ENCODE assay signal across 8 mouse cellular contexts in genomic region chr2:162999744-163000143, GRCm38 (mm10). TPM values are rescaled to one million over a fixed set of nuclear protein-coding genes. Genes with fewer than 3 reads are reported as not detected.
DNase-seq lines count a peak whose midpoint lies in the region; ATAC-seq and TF ChIP-seq lines count a peak whose summit lies in the region.

No protein-coding gene starts in this region.

- no peak overlapping the region for H3K9ac ChIP-seq in forebrain, embryonic 13.5 days
- H3K9ac ChIP-seq in midbrain, postnatal 0 days (replicated peaks; ENCODE audit: low read length, poor library complexity, severe bottlenecking), result no peak overlapping the region

- H3K27ac ChIP-seq in forebrain, embryonic 10.5 days, result no peak overlapping the region
- H3K27ac ChIP-seq in forebrain, embryonic 13.5 days, result no peak overlapping the region
- H3K27ac ChIP-seq in midbrain, postnatal 0 days (ENCODE audit: low read depth, low read length), result no peak overlapping the region

- no peaks in the 10 kb centered on the region for H3K9me3 ChIP-seq in forebrain, embryonic 10.5 days
- H3K9me3 ChIP-seq in forebrain, embryonic 13.5 days (replicated peaks), result no peaks in the 10 kb centered on the region
- no peaks in the 10 kb centered on the region for H3K9me3 ChIP-seq in midbrain, postnatal 0 days (ENCODE audit: low read length)

- no peak overlapping the region for H3K4me2 ChIP-seq in forebrain, embryonic 13.5 days
- H3K4me2 ChIP-seq in midbrain, postnatal 0 days (ENCODE audit: low read depth, low read length, poor library complexity, severe bottlenecking), result no peak overlapping the region

- no peak overlapping the region for H3K4me3 ChIP-seq in forebrain, embryonic 10.5 days
- H3K4me3 ChIP-seq in forebrain, embryonic 13.5 days, result no peak overlapping the region
- no peak overlapping the region for H3K4me3 ChIP-seq in midbrain, postnatal 0 days (ENCODE audit: low read depth, low read length)

- H3K36me3 ChIP-seq in forebrain, embryonic 10.5 days (replicated peaks), result no peaks in the 10 kb centered on the region
- H3K36me3 ChIP-seq in forebrain, embryonic 13.5 days (ENCODE audit: poor library complexity, severe bottlenecking), result no peaks in the 10 kb centered on the region
- H3K36me3 ChIP-seq in midbrain, postnatal 0 days (ENCODE audit: insufficient read depth, low read length), result no peaks in the 10 kb centered on the region

- peaks cover 6% of the 10 kb centered on the region; the same call in 1 of the 2 replicates for H3K4me1 ChIP-seq in forebrain, embryonic 10.5 days
- H3K4me1 ChIP-seq in forebrain, embryonic 13.5 days, result peaks cover 4% of the 10 kb centered on the region; the same call in 1 of the 2 replicates
- H3K4me1 ChIP-seq in midbrain, postnatal 0 days (ENCODE audit: insufficient read depth, low read length), result no peaks in the 10 kb centered on the region

- H3K27me3 ChIP-seq in forebrain, embryonic 10.5 days (ENCODE audit: poor library complexity, severe bottlenecking), result 0 out of 2 replicates have a peak, but pooled peaks cover 3% of the 10 kb centered on the region
- H3K27me3 ChIP-seq in forebrain, embryonic 13.5 days, result 0 out of 2 replicates have a peak, but pooled peaks cover 4% of the 10 kb centered on the region
- no peaks in the 10 kb centered on the region for H3K27me3 ChIP-seq in midbrain, postnatal 0 days (ENCODE audit: insufficient read depth, low read length)

- DNase-seq in forebrain, embryonic 10.5 days (ENCODE audit: extremely low spot score, low spot score), result peak; percentile 49
- peak; percentile 50 for DNase-seq in left cerebral cortex, postnatal 4 days
- DNase-seq in left cerebral cortex, adult 11 months (ENCODE audit: low spot score), result no peak
- peak; percentile 14 for DNase-seq in T-cell, adult 2 months (ENCODE audit: low spot score)
- peak; percentile 37 for DNase-seq in gastrocnemius, postnatal 14 days
- DNase-seq in midbrain, postnatal 0 days (ENCODE audit: low spot score), result peak; percentile 21
- DNase-seq in right cerebral cortex, postnatal 36 days (ENCODE audit: low spot score in 2 of 2), result no peak

- 37% methylated on average over 3 of the region's 3 CpGs for WGBS in forebrain, embryonic 10.5 days
- 35% methylated on average over 3 of the region's 3 CpGs for WGBS in forebrain, embryonic 13.5 days
- 30% methylated on average over 3 of the region's 3 CpGs for WGBS in midbrain, postnatal 0 days

- ATAC-seq in forebrain, embryonic 13.5 days, result no peak
- ATAC-seq in midbrain, postnatal 0 days (ENCODE audit: low FRiP score), result no peak

- TF ChIP-seq CTCF in midbrain, postnatal 0 days (IDR thresholded peaks at IDR 0.05), result peak; percentile 66

- intact Hi-C loops in left cerebral cortex, postnatal 4 days (cut with DNase I), result no loop called here
- intact Hi-C loops in gastrocnemius, postnatal 14 days (cut with DNase I; ENCODE audit: low total_unique reads), result loop anchor here (5.0 kb wide), 1 partner anchor 77 kb away; no protein-coding TSS in a partner anchor

RNA-seq across cellular contexts. Expression of gene Sgk2, which starts 12.6 kb away (rescaled TPM):
- not detected in 2 replicates for polyA plus RNA-seq in forebrain, embryonic 10.5 days (2016; fragmentation: Nextera tagmentation; extraction: Ambion mirVana)
- not detected in 2 replicates for polyA plus RNA-seq in forebrain, embryonic 13.5 days (2015; fragmentation: Nextera tagmentation; extraction: Ambion mirVana)
- not detected for total RNA-seq in left cerebral cortex, postnatal 4 days (2021)
- not detected for total RNA-seq in gastrocnemius, postnatal 14 days (2021)
- total RNA-seq in midbrain, postnatal 0 days (2014; rRNA removed), result 0.14 TPM in 1 of 2 replicates, not detected in the other
- polyA plus RNA-seq in midbrain, postnatal 0 days (2015; fragmentation: Nextera tagmentation; extraction: Ambion mirVana), result not detected in 2 replicates

RNA-seq across cellular contexts. Expression of gene Ift52, which starts 17.4 kb away (rescaled TPM):
- 50.0 and 52.2 TPM in 2 replicates for polyA plus RNA-seq in forebrain, embryonic 10.5 days (2016; fragmentation: Nextera tagmentation; extraction: Ambion mirVana)
- 44.8 and 48.9 TPM in 2 replicates for polyA plus RNA-seq in forebrain, embryonic 13.5 days (2015; fragmentation: Nextera tagmentation; extraction: Ambion mirVana)
- 10 to 100 TPM; 23.6 to 26.2 TPM for total RNA-seq in left cerebral cortex, postnatal 4 days (2021)
- 10 to 100 TPM; 11.1 to 11.3 TPM for total RNA-seq in gastrocnemius, postnatal 14 days (2021)
- total RNA-seq in midbrain, postnatal 0 days (2014; rRNA removed), result 21.0 and 31.2 TPM in 2 replicates
- polyA plus RNA-seq in midbrain, postnatal 0 days (2015; fragmentation: Nextera tagmentation; extraction: Ambion mirVana), result 29.8 and 32.3 TPM in 2 replicates

RNA-seq across cellular contexts. Expression of gene Mybl2, which starts 54.7 kb away (rescaled TPM):
- 63.7 and 65.1 TPM in 2 replicates for polyA plus RNA-seq in forebrain, embryonic 10.5 days (2016; fragmentation: Nextera tagmentation; extraction: Ambion mirVana)
- polyA plus RNA-seq in forebrain, embryonic 13.5 days (2015; fragmentation: Nextera tagmentation; extraction: Ambion mirVana), result 24.8 and 27.0 TPM in 2 replicates
- 1 to 10 TPM; 4.3 to 5.7 TPM for total RNA-seq in left cerebral cortex, postnatal 4 days (2021)
- total RNA-seq in gastrocnemius, postnatal 14 days (2021), result 1 to 10 TPM; 1.3 to 2.5 TPM
- total RNA-seq in midbrain, postnatal 0 days (2014; rRNA removed), result 1.4 and 2.2 TPM in 2 replicates
- 1.2 and 1.8 TPM in 2 replicates for polyA plus RNA-seq in midbrain, postnatal 0 days (2015; fragmentation: Nextera tagmentation; extraction: Ambion mirVana)

RNA-seq across cellular contexts. Expression of gene L3mbtl1, which starts 56.5 kb away (rescaled TPM):
- 0.11 and 0.33 TPM in 2 replicates for polyA plus RNA-seq in forebrain, embryonic 10.5 days (2016; fragmentation: Nextera tagmentation; extraction: Ambion mirVana)
- 0.25 and 0.37 TPM in 2 replicates for polyA plus RNA-seq in forebrain, embryonic 13.5 days (2015; fragmentation: Nextera tagmentation; extraction: Ambion mirVana)
- 10 to 100 TPM; 26.4 to 31.4 TPM for total RNA-seq in left cerebral cortex, postnatal 4 days (2021)
- total RNA-seq in gastrocnemius, postnatal 14 days (2021), result not detected
- 16.9 and 21.1 TPM in 2 replicates for total RNA-seq in midbrain, postnatal 0 days (2014; rRNA removed)
- 10.2 and 11.9 TPM in 2 replicates for polyA plus RNA-seq in midbrain, postnatal 0 days (2015; fragmentation: Nextera tagmentation; extraction: Ambion mirVana)

Comparison
In these comparisons a context has a peak if more than half of its experiments do, and no peak if none do; other contexts are left out.
1. DNase-seq: peak in forebrain, embryonic 10.5 days (single experiment), left cerebral cortex, postnatal 4 days (single experiment), T-cell, adult 2 months (single experiment), gastrocnemius, postnatal 14 days (single experiment) and midbrain, postnatal 0 days (single experiment); none in left cerebral cortex, adult 11 months (single experiment) and right cerebral cortex, postnatal 36 days (0 of 2).